Mouse (Mus musculus): ENCODE results near the gene Nfrkb. TPM values are rescaled to one million over a fixed set of nuclear protein-coding genes. Genes with fewer than 3 reads are reported as not detected.

Gene Nfrkb
- polyA plus RNA-seq, 1 experiment from 2014 or later = 6.1 TPM

GRCm38 (mm10) chr9:31428971-31429370 lies 43.0 kb downstream of the Nfrkb start:
- no peaks in the 10 kb centered on the region for H3K27me3 ChIP-seq
- H3K9me3 ChIP-seq (replicated peaks) = no peaks in the 10 kb centered on the region
- no peak for ATAC-seq (ENCODE audit: insufficient read depth)
- no peak overlapping the region for H3K27ac ChIP-seq (replicated peaks)
- 67% methylated on average over 7 of the region's 7 CpGs for WGBS (ENCODE audit: insufficient replicate concordance)
- no peak overlapping the region for H3K4me3 ChIP-seq (replicated peaks)
- H3K4me2 ChIP-seq = no peak overlapping the region
- H3K4me1 ChIP-seq (replicated peaks) = no peaks in the 10 kb centered on the region
- H3K36me3 ChIP-seq (replicated peaks) = no peaks in the 10 kb centered on the region
- H3K9ac ChIP-seq = no peak overlapping the region

- H3K4me1 ChIP-seq (replicated peaks) = no peaks in the 10 kb centered on the region
- no peaks in the 10 kb centered on the region for H3K27me3 ChIP-seq
- no peaks in the 10 kb centered on the region for H3K36me3 ChIP-seq (replicated peaks)
- no peak overlapping the region for H3K9ac ChIP-seq
- H3K4me3 ChIP-seq (replicated peaks) = no peak overlapping the region
- no peaks in the 10 kb centered on the region for H3K9me3 ChIP-seq (replicated peaks)
- ATAC-seq (ENCODE audit: insufficient read depth) = no peak
- H3K4me2 ChIP-seq = no peak overlapping the region
- 52% methylated on average over 9 of the region's 9 CpGs for WGBS (ENCODE audit: insufficient replicate concordance)
- no peak overlapping the region for H3K27ac ChIP-seq (replicated peaks)
These were observed 44.0 kb downstream of the Nfrkb start for GRCm38 (mm10) chr9:31430011-31430410.

- WGBS (ENCODE audit: insufficient replicate concordance) = 74% methylated on average over 5 of the region's 5 CpGs
- Histone ChIP-seq H3K27ac (replicated peaks) (no peak overlapping the region), H3K9ac (no peak overlapping the region), H3K4me1 (replicated peaks) (no peaks in the 10 kb centered on the region), H3K36me3 (replicated peaks) (no peaks in the 10 kb centered on the region), H3K9me3 (replicated peaks) (no peaks in the 10 kb centered on the region), H3K4me2 (no peak overlapping the region), H3K4me3 (replicated peaks) (no peak overlapping the region), H3K27me3 (no peaks in the 10 kb centered on the region)
- no peak for ATAC-seq (ENCODE audit: insufficient read depth)
These were observed 45.8 kb downstream of the Nfrkb start for GRCm38 (mm10) chr9:31431751-31432150.

- no peaks in the 10 kb centered on the region for H3K27me3 ChIP-seq
- H3K4me2 ChIP-seq = no peak overlapping the region
- WGBS (ENCODE audit: insufficient replicate concordance) = 68% methylated on average over 7 of the region's 7 CpGs
- no peak for ATAC-seq (ENCODE audit: insufficient read depth)
- no peak overlapping the region for H3K27ac ChIP-seq (replicated peaks)
- H3K9ac ChIP-seq = no peak overlapping the region
- no peaks in the 10 kb centered on the region for H3K4me1 ChIP-seq (replicated peaks)
- H3K9me3 ChIP-seq (replicated peaks) = no peaks in the 10 kb centered on the region
- H3K4me3 ChIP-seq (replicated peaks) = no peak overlapping the region
- no peaks in the 10 kb centered on the region for H3K36me3 ChIP-seq (replicated peaks)
These were observed 46.5 kb downstream of the Nfrkb start for GRCm38 (mm10) chr9:31432336-31432975.

GRCm38 (mm10) chr9:31433431-31433830 lies 47.4 kb downstream of the Nfrkb start:
- no peak for ATAC-seq (ENCODE audit: insufficient read depth)
- no peaks in the 10 kb centered on the region for H3K9me3 ChIP-seq (replicated peaks)
- no peaks in the 10 kb centered on the region for H3K36me3 ChIP-seq (replicated peaks)
- no peak overlapping the region for H3K4me3 ChIP-seq (replicated peaks)
- no peak overlapping the region for H3K27ac ChIP-seq (replicated peaks)
- WGBS (ENCODE audit: insufficient replicate concordance) = 51% methylated on average over 3 of the region's 3 CpGs
- H3K4me2 ChIP-seq = no peak overlapping the region
- H3K4me1 ChIP-seq (replicated peaks) = no peaks in the 10 kb centered on the region
- H3K27me3 ChIP-seq = no peaks in the 10 kb centered on the region
- no peak overlapping the region for H3K9ac ChIP-seq

- Histone ChIP-seq H3K36me3 (replicated peaks) (no peaks in the 10 kb centered on the region), H3K9me3 (replicated peaks) (no peaks in the 10 kb centered on the region)
- 62% methylated on average over 8 of the region's 8 CpGs for WGBS (ENCODE audit: insufficient replicate concordance)
These were observed 49.4 kb downstream of the Nfrkb start for GRCm38 (mm10) chr9:31435415-31435814.

GRCm38 (mm10) chr9:31437861-31438260 lies 51.9 kb downstream of the Nfrkb start:
- Histone ChIP-seq H3K4me1 (replicated peaks) (no peaks in the 10 kb centered on the region), H3K9ac (no peak overlapping the region), H3K36me3 (replicated peaks) (no peaks in the 10 kb centered on the region), H3K4me3 (replicated peaks) (no peak overlapping the region), H3K27ac (replicated peaks) (no peak overlapping the region), H3K27me3 (no peaks in the 10 kb centered on the region), H3K4me2 (no peak overlapping the region), H3K9me3 (replicated peaks) (no peaks in the 10 kb centered on the region)
- no peak for ATAC-seq (ENCODE audit: insufficient read depth)
- 65% methylated on average over 7 of the region's 7 CpGs for WGBS (ENCODE audit: insufficient replicate concordance)

More at GRCm38 (mm10) chr9:31435415-31435814, 49.4 kb downstream of the Nfrkb start:
- Histone ChIP-seq H3K4me2 (no peak overlapping the region), H3K4me1 (replicated peaks) (no peaks in the 10 kb centered on the region), H3K9ac (no peak overlapping the region), H3K4me3 (replicated peaks) (no peak overlapping the region), H3K27ac (replicated peaks) (no peak overlapping the region), H3K27me3 (no peaks in the 10 kb centered on the region)
- no peak for ATAC-seq (ENCODE audit: insufficient read depth)

GRCm38 (mm10) chr9:31438834-31439233 lies 52.8 kb downstream of the Nfrkb start:
- Histone ChIP-seq H3K4me3 (replicated peaks) (no peak overlapping the region), H3K9ac (no peak overlapping the region), H3K36me3 (replicated peaks) (no peaks in the 10 kb centered on the region), H3K27me3 (no peaks in the 10 kb centered on the region), H3K4me2 (no peak overlapping the region), H3K9me3 (replicated peaks) (no peaks in the 10 kb centered on the region), H3K27ac (replicated peaks) (no peak overlapping the region), H3K4me1 (replicated peaks) (no peaks in the 10 kb centered on the region)
- ATAC-seq (ENCODE audit: insufficient read depth) = no peak
- WGBS (ENCODE audit: insufficient replicate concordance) = 48% methylated on average over 5 of the region's 5 CpGs

GRCm38 (mm10) chr9:31439341-31439740 lies 53.3 kb downstream of the Nfrkb start:
- Histone ChIP-seq H3K9ac (no peak overlapping the region), H3K4me1 (replicated peaks) (no peaks in the 10 kb centered on the region), H3K27me3 (no peaks in the 10 kb centered on the region), H3K36me3 (replicated peaks) (no peaks in the 10 kb centered on the region), H3K4me2 (no peak overlapping the region), H3K9me3 (replicated peaks) (no peaks in the 10 kb centered on the region), H3K4me3 (replicated peaks) (no peak overlapping the region), H3K27ac (replicated peaks) (no peak overlapping the region)
- WGBS (ENCODE audit: insufficient replicate concordance) = 45% methylated on average over 6 of the region's 6 CpGs
- ATAC-seq (ENCODE audit: insufficient read depth) = no peak

- no peak overlapping the region for H3K9ac ChIP-seq
- no peak for ATAC-seq (ENCODE audit: insufficient read depth)
- no peaks in the 10 kb centered on the region for H3K27me3 ChIP-seq
- no peaks in the 10 kb centered on the region for H3K4me1 ChIP-seq (replicated peaks)
- no peak overlapping the region for H3K4me2 ChIP-seq
- H3K36me3 ChIP-seq (replicated peaks) = no peaks in the 10 kb centered on the region
- H3K9me3 ChIP-seq (replicated peaks) = no peaks in the 10 kb centered on the region
- 77% methylated on average over 5 of the region's 5 CpGs for WGBS (ENCODE audit: insufficient replicate concordance)
- H3K27ac ChIP-seq (replicated peaks) = no peak overlapping the region
- H3K4me3 ChIP-seq (replicated peaks) = no peak overlapping the region
These were observed 54.4 kb downstream of the Nfrkb start for GRCm38 (mm10) chr9:31440366-31440765.

- Histone ChIP-seq H3K4me2 (no peak overlapping the region), H3K27me3 (no peaks in the 10 kb centered on the region), H3K9me3 (replicated peaks) (no peaks in the 10 kb centered on the region), H3K27ac (replicated peaks) (no peak overlapping the region), H3K36me3 (replicated peaks) (no peaks in the 10 kb centered on the region), H3K4me1 (replicated peaks) (no peaks in the 10 kb centered on the region), H3K9ac (no peak overlapping the region), H3K4me3 (replicated peaks) (no peak overlapping the region)
- no peak for ATAC-seq (ENCODE audit: insufficient read depth)
- 70% methylated on average over 3 of the region's 3 CpGs for WGBS (ENCODE audit: insufficient replicate concordance)
These were observed 55.5 kb downstream of the Nfrkb start for GRCm38 (mm10) chr9:31441487-31441886.

GRCm38 (mm10) chr9:31444236-31444635 lies 58.2 kb downstream of the Nfrkb start:
- H3K27me3 ChIP-seq = no peaks in the 10 kb centered on the region
- H3K9ac ChIP-seq = no peak overlapping the region
- H3K9me3 ChIP-seq (replicated peaks) = no peaks in the 10 kb centered on the region
- no peaks in the 10 kb centered on the region for H3K4me1 ChIP-seq (replicated peaks)
- 70% methylated on average over 8 of the region's 8 CpGs for WGBS (ENCODE audit: insufficient replicate concordance)
- no peak overlapping the region for H3K4me2 ChIP-seq
- H3K36me3 ChIP-seq (replicated peaks) = no peaks in the 10 kb centered on the region
- ATAC-seq (ENCODE audit: insufficient read depth) = no peak
- H3K27ac ChIP-seq (replicated peaks) = no peak overlapping the region
- no peak overlapping the region for H3K4me3 ChIP-seq (replicated peaks)

All from liver, embryonic 15.5 days (tissue).